Mouse (Mus musculus): ENCODE measurements at regions not wholly inside any gene's neighbourhood (a gene's known extent, or its start where the extent isn't known, plus 50 kb on each side); places are given as distances from the start of the nearest gene placed in this dataset.
A peak's percentile ranks its signal among the peaks of the same experiment; 100 is the strongest.
"Not testable (repeated sequence)": the region's sequence is repeated elsewhere in the genome, so short reads cannot be mapped to it uniquely, and the experiment has no call there.

GRCm38 (mm10) chr9:17742308-17742707, 549.6 kb upstream of the Chordc1 start:
- no peaks in the 10 kb centered on the region for H3K9me3 ChIP-seq
- H3K27ac ChIP-seq = no peak overlapping the region
- H3K27me3 ChIP-seq (replicated peaks) = no peaks in the 10 kb centered on the region
- no peaks in the 10 kb centered on the region for H3K36me3 ChIP-seq
- no peak overlapping the region for H3K4me2 ChIP-seq (replicated peaks)
- H3K4me3 ChIP-seq = no peak overlapping the region
- no peak overlapping the region for H3K9ac ChIP-seq
- 81% methylated on average over 1 of the region's 1 CpGs for WGBS
- H3K4me1 ChIP-seq = no peaks in the 10 kb centered on the region
- ATAC-seq (ENCODE audit: low FRiP score, low read depth) = no peak

- Histone ChIP-seq H3K4me1 (no peaks in the 10 kb centered on the region), H3K9me3 (no peaks in the 10 kb centered on the region), H3K27ac (no peak overlapping the region), H3K4me3 (no peak overlapping the region), H3K4me2 (replicated peaks) (no peak overlapping the region), H3K36me3 (no peaks in the 10 kb centered on the region), H3K9ac (no peak overlapping the region), H3K27me3 (replicated peaks) (no peaks in the 10 kb centered on the region)
- no peak for ATAC-seq (ENCODE audit: low FRiP score, low read depth)
Measured at GRCm38 (mm10) chr9:17745238-17745637, 546.7 kb upstream of the Chordc1 start.

DNA sequence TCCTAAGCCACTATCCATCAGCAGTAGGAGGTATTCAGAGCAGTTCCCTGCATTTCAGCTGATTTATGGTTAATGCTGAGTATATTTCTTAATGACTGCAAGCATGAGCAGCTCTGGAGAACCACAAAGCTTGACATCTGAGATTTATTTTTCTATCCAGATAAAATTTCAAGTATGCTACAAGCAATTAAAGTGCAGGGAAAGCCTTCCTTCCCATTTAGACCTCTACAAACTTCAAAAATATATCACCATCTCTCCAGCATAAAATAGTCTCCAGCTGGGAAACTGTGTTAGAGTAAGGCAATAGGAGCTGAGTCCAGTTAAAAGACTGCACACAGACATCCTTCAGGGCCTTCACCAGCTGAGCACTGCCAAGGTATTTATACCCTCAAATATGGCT, 546.2 kb upstream of the Chordc1 start:
- Histone ChIP-seq H3K9me3 (no peaks in the 10 kb centered on the region), H3K27ac (no peak overlapping the region), H3K4me3 (no peak overlapping the region), H3K4me1 (no peaks in the 10 kb centered on the region), H3K27me3 (replicated peaks) (no peaks in the 10 kb centered on the region), H3K4me2 (replicated peaks) (no peak overlapping the region), H3K36me3 (no peaks in the 10 kb centered on the region), H3K9ac (no peak overlapping the region)
- ATAC-seq (ENCODE audit: low FRiP score, low read depth) = peak; percentile 82; the same call in 1 of the 2 replicates

DNA sequence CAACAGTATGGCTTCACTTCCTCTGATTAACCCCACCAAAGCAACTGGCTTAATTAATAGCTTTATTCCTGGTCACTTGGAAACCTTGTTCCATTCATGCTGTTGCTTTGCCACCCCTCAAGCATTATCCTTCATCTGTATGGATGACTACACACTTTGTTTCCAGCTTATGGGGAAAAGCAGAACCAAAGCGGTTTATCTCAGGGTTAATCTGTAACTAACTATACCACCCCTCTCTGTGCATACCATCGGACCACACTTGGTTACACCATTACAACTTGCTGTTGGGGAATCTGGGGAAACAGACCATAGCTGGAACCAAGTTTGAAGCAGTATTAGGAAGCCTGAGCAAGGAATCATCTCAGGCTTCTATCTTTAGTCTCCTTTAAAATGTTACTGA, 500.1 kb upstream of the Chordc1 start:
- not testable (repeated sequence) for H3K4me3 ChIP-seq; H3K4me1 ChIP-seq; H3K9ac ChIP-seq; ATAC-seq (ENCODE audit: low FRiP score, low read depth); H3K27ac ChIP-seq; H3K9me3 ChIP-seq; H3K4me2 ChIP-seq (replicated peaks); H3K36me3 ChIP-seq; H3K27me3 ChIP-seq (replicated peaks)
- 42% methylated on average over 2 of the region's 2 CpGs for WGBS

DNA sequence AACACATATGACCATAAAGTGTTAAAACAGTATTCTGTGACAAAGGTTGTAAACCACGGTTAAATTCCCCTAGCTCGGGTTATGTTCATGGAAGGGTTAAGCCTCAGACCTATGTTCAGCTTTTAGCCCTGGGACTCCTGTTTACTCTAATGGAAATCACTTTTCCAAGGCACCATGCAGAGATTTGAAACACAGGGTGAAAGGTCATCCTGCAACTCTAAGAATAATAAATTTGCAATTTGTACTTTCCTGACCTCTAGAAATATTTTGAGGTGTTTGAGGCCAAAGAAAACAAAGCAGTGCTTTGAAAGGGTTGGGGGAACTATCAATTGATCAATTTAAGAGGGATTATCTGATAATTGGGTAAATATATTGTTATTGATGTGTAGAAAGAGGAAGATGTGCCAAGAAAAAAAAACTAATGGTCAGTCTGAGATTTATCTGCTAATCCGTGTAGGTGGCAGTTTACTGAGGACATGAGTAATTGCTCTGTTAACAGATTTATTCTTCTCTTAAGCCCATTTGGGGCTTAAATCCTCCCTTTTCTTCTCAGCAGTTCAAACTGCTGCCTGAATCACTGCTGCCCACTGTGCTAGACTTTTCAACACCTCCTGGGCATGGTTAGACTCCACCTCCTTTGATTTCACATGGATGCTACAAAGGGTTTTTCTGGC, 475.1 kb upstream of the Chordc1 start:
- no peaks in the 10 kb centered on the region for H3K27me3 ChIP-seq (replicated peaks)
- H3K4me1 ChIP-seq = no peaks in the 10 kb centered on the region
- no peak for ATAC-seq (ENCODE audit: low FRiP score, low read depth)
- no peaks in the 10 kb centered on the region for H3K36me3 ChIP-seq
- H3K9ac ChIP-seq = no peak overlapping the region
- 15% methylated on average over 3 of the region's 3 CpGs for WGBS
- H3K27ac ChIP-seq = no peak overlapping the region
- no peak overlapping the region for H3K4me3 ChIP-seq
- no peak overlapping the region for H3K4me2 ChIP-seq (replicated peaks)
- no peaks in the 10 kb centered on the region for H3K9me3 ChIP-seq

DNA sequence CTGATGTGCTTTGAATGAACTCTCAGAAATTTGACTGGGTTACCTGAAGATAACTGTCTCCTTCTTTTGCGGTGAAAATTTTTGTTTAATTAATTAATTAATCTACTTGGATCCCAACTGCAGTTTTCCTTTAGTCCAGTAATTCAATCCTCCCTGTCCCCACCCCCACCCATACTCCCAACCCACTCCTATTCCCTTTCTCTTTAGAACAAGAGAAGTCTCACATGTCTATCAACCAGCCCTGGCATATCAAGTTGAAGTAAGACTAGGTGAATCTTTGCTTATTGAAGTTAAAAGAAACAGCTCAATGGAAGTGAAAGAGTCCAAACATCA, 474.6 kb upstream of the Chordc1 start:
- no peak for ATAC-seq (ENCODE audit: low FRiP score, low read depth)
- H3K4me2 ChIP-seq (replicated peaks) = no peak overlapping the region
- no peak overlapping the region for H3K4me3 ChIP-seq
- no peaks in the 10 kb centered on the region for H3K36me3 ChIP-seq
- no peaks in the 10 kb centered on the region for H3K27me3 ChIP-seq (replicated peaks)
- H3K27ac ChIP-seq = no peak overlapping the region
- H3K9ac ChIP-seq = no peak overlapping the region
- WGBS = 68% methylated on average over 1 of the region's 1 CpGs
- H3K9me3 ChIP-seq = no peaks in the 10 kb centered on the region
- H3K4me1 ChIP-seq = no peaks in the 10 kb centered on the region

DNA sequence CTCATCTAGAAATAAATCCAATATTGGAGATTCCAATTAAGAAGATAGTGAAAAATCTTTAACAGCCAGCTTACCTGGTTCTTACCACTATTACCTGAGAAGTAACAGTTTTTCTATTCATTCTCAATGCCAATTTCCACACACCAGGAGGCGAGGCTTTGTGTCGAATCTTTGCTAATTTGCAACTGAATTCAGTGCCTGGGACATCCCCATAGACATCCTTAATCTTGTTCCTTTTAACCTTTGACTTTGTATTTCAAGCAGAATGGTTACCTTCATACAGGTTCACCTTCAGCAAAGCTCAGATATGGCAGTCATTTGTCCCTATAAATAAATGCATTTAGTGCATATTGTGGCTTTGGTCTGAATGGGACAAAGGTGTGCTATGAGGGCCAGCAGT, 426.4 kb upstream of the Chordc1 start:
- Histone ChIP-seq H3K4me3 (no peak overlapping the region), H3K27me3 (replicated peaks) (no peaks in the 10 kb centered on the region), H3K4me1 (no peaks in the 10 kb centered on the region), H3K9ac (no peak overlapping the region), H3K9me3 (no peaks in the 10 kb centered on the region), H3K4me2 (replicated peaks) (no peak overlapping the region), H3K27ac (no peak overlapping the region), H3K36me3 (no peaks in the 10 kb centered on the region)
- WGBS = 86% methylated on average over 2 of the region's 2 CpGs
- ATAC-seq (ENCODE audit: low FRiP score, low read depth) = no peak

DNA sequence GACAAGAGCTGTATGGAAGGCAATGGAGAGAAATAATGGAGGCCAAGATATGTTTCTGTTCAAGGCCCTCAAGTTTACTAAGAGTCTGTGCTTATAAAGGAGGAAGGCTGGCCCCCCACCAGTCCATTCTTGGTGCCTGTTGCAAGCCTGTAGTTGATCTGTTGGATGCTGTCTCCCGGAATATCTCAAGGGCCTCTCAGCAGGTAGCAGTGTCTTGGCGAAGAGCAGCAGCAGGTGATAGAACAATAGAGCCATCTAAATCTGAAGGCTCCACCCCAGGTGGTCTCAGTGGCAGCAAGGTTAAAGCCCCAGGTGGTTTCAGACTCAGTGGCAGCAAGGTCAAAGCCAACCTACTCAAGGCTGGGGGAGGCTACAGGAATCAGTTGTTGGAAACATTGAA, 417.1 kb upstream of the Chordc1 start:
- H3K36me3 ChIP-seq = no peaks in the 10 kb centered on the region
- H3K27me3 ChIP-seq (replicated peaks) = no peaks in the 10 kb centered on the region
- H3K9ac ChIP-seq = no peak overlapping the region
- H3K4me3 ChIP-seq = no peak overlapping the region
- H3K9me3 ChIP-seq = no peaks in the 10 kb centered on the region
- WGBS = 41% methylated on average over 2 of the region's 2 CpGs
- H3K4me2 ChIP-seq (replicated peaks) = no peak overlapping the region
- no peak for ATAC-seq (ENCODE audit: low FRiP score, low read depth)
- no peak overlapping the region for H3K27ac ChIP-seq
- no peaks in the 10 kb centered on the region for H3K4me1 ChIP-seq
